Mouse (Mus musculus) E14TG2a.4 (cell line): ENCODE measurements around the gene Ebf3.

ENCODE experiments used
- CTCF ChIP-seq: conservative IDR thresholded peaks from 2 replicates; pipeline ENCODE4 v1.5.1; 2014; ENCODE audit warnings: low read length
- NANOG ChIP-seq: IDR thresholded peaks from 2 replicates; pipeline ENCODE4 v1.6.1; 2014; ENCODE audit warnings: borderline replicate concordance, low read length, mixed read lengths
- POU5F1 ChIP-seq: IDR thresholded peaks from 2 replicates; pipeline ENCODE4 v1.6.1; 2014; ENCODE audit warnings: low read length, borderline replicate concordance

DNA sequence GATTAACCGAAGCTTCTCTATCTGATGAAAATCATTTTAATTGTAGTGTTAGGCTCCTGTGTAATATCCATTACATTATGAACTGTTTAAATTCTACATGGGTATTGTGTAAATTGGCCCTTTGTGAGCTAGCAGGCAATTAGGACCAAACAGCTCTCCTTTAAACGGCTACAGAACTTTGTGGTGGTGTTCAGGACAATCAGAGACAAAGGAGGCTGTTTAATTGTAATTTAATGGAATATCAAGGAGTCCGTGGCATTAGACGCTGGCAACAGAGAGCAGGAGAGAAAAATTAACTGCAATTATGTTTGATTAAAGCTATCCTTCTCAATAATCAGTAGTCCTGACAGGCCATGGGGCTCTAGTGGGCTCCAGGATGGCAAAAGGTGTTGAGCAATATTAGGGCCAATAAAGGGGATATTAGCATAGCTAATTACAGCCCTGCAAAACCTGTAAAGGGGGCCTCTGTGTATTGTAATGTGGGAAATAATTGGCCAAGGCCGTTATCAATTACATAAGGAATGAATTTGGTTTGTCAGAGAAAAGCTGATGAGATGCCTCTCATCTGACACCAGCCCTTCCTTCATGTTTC lies 74.6 kb downstream of the Ebf3 start:
- TF ChIP-seq CTCF: no peak
- no peak for TF ChIP-seq POU5F1
- TF ChIP-seq NANOG: no peak
